Mouse (Mus musculus): ENCODE measurements at regions not wholly inside any gene's neighbourhood (a gene's known extent, or its start where the extent isn't known, plus 50 kb on each side); places are given as distances from the start of the nearest gene placed in this dataset.
A peak's percentile ranks its signal among the peaks of the same experiment; 100 is the strongest.
"Not testable (repeated sequence)": the region's sequence is repeated elsewhere in the genome, so short reads cannot be mapped to it uniquely, and the experiment has no call there.

DNA sequence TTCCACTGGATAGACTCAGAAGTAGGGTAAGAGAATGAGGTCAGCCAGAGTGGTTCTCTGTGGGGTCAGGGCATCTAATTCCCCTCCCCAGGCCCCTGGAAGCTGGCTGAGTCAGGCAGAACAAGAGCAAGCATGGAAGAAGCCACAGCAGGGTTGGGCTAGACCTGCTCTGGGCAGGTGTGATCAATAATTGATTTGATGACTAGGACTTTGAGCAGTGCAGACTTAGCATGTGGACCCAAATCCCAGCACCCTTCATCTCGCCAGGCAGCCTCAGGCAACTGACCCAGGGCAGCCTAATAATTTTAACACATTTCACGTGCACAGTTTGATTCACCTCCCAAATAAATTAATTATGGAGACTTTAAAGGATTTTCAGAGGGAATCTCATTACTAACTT, 67.2 kb downstream of the Qdpr start:
- no peak for DNase-seq

DNA sequence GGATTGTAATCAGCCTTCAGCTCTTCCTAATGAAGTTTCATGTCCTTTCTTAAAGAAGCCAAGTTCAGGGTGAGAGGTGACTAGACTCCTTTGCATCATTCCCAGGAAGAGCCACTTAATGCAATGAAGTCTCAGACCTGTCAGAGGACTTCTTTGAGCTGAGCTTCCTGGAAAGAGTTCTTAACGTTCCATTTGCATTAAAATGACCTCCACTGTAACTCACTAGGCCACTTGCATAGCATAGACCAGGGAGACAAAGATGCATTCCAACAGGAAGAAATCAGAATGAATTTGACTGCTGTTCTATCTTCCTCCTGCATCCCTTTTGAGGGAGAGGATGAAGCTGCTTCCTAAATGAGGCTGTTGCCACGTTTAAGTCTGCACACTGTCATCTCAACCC, 71.5 kb downstream of the Qdpr start:
- no peak for DNase-seq

DNA sequence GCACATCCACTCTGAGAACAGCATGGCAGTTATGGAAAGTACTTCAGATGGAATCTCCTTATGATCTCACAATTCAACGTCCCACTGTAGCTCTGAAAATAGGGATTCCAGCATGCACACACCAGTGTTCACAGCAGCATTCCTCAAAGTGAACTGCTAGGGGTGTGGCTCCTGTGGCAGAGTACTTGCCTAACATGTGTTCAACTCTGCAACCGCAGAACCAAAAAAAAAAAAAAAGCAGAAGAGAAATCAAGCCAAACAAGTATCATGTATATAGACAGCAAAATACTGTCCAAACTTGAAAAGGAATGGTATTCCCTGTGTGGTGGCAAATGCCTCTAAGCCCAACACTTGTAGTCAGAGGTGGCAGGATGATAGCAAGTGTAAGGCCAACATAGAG, 77.0 kb downstream of the Qdpr start:
- no peak for DNase-seq

DNA sequence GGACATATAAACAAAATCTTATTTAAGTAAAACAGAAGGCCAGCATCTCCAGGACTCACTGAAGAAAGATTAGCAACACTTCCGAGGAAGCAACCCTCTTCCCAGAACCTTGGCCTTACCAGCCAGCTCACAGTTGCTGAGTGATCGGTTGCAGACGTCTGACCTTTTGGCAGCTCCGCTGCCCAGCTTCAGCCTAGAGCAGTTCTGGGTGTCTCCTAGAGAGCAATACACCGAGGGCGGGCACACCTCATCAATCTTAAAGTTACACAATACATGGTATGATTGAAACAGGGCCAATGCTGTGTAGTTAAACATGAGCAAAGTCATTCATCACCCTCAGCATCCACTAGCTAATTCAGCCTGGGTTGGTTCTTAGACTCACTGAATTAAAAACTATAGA, 81.6 kb downstream of the Qdpr start:
- no peak for DNase-seq

DNA sequence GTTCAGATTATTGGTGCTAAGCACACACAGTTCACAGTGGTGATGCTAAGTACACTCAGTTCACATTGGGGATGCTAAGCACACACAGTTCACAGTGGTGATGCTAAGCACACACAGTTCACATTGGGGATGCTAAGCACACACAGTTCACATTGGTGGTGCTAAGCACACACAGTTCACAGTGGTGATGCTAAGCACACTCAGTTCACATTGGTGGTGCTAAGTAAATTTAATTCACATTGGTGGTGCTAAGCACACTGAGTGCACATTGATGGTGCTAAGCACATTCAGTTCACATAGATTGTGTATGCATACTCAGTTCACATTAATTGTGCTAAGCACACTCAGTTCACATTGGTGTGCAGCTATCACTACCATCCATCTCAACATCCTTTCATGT, 89.8 kb downstream of the Qdpr start:
- no peak for DNase-seq

DNA sequence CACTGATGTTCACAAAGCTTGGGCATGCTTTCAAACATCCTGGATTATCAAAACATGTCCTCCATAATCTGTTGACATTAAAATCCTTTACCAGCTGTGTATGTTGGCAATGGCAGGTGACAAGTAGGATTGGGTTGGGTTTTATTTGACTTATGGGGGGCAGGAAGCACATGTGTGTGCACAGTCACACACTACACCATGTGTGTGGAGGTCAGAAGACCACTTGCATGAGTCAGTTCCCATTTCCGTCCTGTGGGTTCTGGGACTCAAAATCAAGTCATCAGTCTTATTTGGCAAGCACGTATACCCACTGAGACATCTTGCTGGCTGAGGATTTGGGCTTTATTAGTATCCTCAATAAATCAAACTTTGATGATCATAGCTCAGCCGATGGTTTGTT, 109.6 kb downstream of the Qdpr start:
- no peak for DNase-seq

DNA sequence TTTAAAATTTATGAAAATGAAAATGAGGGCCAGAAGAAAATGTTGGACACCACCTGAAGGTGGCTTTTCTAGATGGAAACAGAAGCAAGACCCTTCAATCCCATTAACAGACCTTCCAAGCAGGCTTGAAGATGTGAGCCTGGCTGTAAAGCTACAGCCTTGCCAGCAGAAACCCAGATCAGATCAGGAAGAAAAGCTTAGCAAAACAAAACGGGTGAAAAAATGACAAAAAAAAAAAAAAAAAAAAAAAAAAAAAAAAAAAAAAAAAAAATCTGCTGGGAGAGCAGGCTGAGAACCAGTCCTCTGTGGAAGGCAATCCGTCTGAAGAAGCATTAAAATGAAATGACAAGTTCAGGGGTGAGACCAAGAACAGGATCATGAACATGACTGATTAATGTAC, 113.2 kb downstream of the Qdpr start:
- DNase-seq = no peak

DNA sequence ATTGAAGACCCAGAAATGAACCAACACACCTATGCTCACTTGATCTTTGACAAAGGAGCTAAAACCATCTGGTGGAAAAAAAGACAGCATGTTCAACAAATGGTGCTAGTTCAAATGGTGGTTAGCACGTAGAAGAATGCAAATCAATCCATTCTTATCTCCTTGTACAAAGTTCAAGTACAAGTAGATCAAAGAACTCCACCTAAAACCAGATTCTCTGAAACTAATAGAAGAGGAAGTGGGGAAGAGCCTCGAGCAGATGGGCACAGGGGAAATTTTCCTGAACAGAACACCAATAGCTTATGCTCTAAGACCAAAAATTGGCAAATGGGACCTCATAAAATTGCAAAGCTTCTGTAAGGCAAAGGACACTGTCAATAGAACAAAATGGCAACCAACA, 125.6 kb downstream of the Qdpr start:
- not testable (repeated sequence) for DNase-seq

DNA sequence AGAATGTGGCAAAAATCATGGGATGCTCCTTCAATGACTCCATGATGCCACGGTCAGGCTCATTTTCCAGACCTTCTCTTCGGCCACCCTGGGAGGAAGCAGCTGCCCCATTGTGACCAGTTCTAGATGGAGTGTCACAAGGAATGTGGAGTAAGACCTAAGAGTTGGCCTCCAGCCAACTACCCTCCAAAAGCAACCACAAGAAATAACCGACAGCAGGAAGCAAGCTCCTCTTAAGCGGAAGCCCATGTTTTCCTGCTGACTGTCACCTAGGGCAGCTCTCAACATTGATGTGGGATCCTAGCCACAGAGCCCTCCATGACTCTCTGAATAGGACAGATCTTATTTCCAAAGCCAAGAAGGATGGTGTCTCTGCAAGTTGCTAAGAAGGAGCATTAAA, 126.5 kb downstream of the Qdpr start:
- peak; percentile 64 for DNase-seq

DNA sequence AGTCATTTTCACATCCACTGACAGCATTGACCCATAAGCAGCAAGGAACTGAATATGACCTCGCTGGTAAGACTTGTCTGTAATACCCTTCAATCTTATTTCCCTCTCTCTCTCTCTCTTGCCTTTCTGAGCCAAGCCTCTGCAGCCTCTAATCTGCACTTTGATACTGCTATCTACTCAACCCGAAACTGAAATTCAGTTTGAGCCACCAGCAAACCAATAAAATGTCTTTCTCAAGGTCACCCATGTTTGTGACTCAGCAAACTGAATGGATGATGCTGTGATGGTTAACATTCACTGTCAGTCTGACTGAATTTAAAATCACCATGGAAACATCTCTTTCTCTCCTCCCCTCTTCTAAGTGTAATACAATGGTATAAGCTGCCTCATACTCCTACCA, 132.0 kb downstream of the Qdpr start:
- no peak for DNase-seq

DNA sequence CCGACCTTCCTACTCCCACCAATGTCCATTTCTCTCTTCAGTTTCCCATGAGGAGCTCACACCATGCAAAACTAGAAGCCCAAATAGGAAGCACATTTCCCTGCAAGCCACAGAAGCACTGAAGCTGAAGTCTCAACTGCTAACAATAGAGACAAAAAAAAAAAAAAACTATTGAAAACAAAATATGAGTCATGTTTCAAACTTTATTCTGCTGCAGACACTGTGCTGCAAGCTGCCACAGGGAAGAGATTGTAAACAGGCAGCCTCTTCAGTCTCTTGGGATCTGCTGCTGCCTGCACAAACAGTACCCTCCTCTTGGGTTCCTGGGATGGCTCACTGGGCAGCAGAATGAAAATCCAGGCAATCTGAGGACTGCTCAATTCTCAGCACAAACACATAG, 148.9 kb downstream of the Qdpr start:
- DNase-seq = no peak

DNA sequence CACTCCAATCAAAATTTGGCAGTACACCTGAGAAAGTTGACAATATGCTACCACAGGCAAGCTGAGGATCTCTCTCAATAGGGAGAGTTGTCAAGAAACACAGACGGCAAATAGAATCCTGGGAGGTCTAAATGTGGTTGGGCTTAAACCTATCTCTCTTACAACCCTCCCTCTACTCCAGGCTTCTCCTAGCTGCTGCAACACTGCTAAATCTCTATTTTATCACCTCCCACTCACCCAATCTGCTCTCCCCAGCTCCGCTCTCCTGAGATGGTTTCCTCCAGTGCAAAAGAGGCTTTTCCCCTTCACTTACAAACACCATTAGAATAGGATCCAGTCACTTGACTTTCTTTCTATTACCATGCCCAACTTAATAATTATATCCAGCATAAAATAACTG, 151.2 kb downstream of the Qdpr start:
- DNase-seq = no peak

DNA sequence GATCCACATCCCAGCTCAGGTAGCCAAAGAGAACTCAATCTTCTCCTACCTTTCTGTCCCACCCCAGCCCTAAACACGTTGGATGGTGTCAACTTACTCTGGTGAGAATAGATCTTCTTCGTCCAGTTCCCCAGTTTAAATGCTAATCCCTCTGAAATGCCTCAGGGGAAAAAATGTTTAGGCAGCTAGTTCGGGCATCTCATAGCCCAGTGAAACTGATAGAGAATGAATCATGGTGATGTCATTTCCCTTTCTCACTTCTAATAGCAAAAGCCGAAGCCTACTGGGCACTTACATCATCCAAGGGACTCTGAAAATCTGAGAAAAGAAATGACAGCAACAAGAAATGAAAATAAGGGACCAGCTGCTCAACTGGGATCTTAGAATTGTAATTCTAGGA, 154.9 kb downstream of the Qdpr start:
- DNase-seq = no peak

DNA sequence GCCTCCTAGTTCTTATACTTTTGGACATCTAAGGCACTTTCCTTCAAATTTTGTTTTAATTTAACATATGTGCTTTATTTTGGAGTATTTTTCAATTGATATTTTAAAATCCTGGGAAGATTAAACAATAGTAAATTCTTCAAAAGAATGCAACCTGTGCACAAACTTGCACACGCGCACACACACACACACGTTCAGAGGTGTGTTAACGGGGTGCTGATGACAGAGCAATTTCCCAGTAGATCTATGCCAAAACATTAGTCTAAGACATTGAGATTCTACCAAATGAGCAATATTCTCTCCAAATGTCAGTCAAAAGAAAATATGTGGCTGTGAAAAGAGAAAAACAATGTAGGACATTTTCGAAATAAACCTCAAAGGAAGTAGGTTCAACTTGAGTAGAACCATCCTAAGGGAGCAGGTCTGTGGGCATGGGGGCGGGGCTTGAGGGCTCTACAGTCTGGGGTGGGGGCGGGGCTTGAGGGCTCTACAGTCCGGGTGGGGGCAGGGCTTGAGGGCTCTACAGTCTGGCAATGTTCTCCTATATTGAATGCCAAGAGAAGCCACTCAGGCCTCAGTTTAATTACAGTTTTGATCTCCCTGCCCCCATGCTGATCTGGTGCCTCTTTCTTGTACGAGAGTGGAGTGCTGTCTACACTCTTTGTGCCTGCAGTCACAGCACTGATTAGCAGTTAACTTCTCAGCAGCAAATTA, 157.0 kb downstream of the Qdpr start:
- DNase-seq = peak; percentile 41

DNA sequence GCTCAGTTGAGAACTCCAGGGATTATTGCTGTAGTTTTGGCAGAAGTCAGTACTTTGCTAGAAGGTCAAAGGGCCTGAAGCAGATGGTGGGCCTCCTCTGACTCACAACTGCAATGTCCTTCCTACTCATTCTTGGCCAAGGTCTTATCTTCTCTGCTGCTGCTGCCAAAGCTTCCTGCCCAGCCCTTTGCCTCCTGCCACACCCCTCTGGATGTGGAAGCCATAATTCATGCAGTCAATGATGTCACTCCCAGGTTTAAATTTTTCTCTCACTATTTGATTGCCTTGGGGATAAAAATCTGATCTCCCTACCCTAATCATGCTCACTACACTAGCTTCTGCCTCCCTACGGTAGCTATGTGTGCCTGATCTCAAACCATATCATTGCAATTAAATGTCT, 157.7 kb downstream of the Qdpr start:
- DNase-seq = peak; percentile 77

DNA sequence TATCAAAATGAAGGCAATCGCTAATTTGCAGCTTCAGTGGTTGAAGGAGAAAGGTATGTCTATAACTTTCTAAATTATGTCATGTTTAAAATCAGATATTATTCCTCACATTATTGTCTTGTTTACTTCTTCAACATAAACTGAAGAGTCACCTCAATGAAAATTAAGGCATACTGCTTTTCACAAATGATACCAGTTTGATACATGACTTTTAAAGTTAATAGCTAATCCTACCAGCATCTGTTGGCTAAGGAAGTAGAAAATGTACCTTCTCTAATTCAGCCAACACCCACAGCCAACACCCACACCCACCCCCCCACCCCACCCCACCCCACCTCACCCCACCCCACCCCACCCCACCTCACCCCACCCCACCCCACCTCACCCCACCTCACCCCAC, 158.3 kb downstream of the Qdpr start:
- DNase-seq = no peak

DNA sequence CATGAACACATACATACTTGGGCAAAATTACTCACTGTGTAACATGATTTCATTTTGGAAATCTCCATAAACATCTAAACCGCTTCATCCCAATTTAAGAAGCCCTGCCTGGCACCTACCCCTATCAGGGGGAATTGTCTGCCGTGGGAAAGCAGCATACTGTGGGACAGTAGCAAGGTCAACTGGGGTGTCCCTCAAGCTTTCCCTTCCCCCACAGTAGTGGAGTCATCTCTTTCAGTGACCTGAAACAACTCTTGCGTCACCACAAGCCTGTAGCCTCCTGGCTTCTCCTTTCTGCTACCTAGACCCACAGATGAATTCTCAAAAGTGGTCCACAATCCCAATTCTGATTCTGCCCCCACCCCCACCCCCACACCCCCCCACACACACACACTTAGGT, 158.8 kb downstream of the Qdpr start:
- no peak for DNase-seq

DNA sequence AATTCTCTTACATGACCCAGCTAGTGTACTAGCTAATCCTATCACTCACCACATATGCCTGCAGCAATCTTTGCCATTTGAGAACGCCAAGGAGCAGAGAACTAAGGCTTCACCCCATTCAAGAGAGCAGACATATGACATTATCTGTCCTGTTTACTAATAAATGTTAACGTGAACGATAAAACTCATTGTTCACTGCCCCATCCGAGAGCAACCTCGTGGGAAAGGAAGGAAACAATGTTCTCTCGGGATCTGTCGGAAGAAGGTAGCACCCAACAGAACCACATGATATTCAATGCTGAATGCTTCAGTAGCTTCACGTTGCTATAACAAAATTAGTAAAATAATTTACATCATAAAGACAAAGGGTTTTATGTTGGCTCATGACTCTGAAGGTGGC, 163.6 kb downstream of the Qdpr start:
- no peak for DNase-seq

DNA sequence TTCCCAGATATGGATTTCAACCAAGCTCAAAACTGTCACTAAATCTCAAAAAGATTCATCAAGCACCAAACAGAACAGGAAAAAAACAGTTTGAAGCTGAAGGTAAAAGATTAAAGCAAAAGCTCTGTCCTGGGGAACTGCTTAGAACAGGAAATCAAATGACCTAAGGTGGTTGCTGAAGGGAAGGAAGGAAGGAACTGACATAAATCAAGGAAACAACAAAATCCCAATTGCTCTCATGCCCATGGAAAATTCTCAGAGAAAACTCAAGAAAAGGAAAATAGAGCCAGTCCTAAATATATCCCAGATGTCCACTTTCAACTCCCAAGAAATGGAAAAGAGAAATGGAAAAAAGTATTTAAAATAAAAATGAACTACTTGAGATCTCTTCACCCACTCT, 165.4 kb downstream of the Qdpr start:
- DNase-seq = no peak

DNA sequence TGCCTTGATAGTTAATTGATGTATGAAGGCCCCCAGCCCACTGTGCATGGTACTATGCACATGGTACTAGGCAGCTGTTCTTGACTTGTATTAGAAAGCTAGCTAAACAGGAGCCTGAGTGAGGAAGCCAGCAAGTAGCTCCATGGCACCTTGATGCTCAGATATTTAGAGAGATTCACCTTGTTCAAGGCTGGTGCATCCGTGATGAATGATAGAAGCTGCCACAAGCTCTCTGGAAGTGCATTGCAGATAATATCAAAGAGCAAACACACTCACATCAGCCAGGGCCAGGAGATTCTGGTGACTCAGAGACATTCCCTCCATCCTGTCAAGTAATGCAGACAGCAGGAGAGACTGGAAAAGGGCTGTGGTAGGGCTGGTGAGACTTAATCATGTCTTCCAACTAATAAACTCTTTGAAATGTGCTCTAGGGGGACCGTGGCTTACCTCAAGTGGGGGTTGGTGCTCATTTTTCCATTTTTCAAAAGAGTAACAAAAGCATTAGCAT, 166.1 kb downstream of the Qdpr start:
- DNase-seq = no peak

DNA sequence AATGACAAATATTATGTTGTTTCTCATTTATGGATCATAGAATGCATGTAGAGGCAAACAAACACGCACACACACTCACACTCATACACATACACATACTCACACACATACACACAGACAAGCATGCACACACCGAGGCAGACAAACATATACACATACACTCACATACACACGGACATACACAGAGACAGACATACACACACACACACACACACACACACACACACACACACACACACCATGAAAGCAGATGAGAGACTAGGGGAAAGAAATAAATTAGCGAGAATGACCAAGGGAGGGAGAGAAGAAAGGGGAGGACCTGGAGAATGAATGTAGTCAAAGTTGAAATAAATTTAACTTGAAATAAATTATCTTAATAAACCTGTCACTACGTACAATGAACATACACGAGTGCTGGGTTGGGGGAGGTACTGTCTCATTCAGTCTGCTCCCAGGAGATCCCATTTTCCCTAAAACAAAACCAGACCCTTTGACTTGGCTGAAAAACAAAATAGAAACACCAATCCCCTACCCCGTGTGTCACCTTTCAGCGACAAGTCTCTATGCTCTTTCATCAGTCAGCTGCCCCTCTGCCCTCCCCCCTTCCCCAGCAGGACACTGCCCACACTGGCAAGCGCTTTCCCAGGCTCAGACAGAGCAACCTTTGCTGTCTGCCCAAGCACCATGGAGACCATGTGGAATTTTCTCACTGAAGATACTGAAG, 167.7 kb downstream of the Qdpr start:
- no peak for DNase-seq

DNA sequence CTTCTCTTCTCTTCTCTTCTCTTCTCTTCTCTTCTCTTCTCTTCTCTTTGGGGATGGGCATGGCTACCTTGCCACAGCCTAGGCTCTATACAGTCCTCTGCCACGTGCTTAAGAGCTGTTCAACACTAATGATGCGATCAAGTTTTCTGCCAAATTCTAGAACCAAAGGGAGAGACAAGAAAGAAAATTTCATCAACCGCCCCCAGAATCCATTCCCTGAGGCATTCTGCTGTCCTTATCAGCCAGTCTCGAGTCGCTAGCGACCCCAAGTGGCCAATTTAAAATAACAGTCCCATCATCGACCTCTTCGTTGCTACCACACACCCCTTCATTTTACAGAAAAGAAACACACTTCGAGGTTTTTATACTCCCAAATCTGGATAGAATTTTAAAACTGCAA, 171.5 kb downstream of the Qdpr start:
- DNase-seq = peak; percentile 93

DNA sequence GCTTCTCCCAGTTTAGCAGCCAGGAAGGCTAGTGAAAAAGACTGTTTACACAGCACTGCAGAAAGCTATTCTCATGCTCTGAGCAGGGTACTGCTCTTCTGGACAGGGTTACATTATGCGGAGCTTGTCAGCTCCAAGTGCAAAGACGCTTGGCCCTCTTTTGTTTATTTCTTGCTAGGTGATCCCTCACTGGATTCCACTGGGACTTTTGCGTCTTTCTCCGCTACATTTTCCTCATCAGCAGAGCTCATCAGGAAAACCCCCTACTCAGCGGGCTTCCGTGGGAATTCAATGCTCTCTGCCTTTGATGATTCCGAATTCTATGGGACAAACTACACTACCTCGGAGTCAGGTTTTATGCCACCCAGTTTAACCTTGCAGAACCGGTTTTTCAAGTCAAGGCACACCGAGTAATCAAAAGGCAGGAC, 172.0 kb downstream of the Qdpr start:
- DNase-seq = peak; percentile 22

DNA sequence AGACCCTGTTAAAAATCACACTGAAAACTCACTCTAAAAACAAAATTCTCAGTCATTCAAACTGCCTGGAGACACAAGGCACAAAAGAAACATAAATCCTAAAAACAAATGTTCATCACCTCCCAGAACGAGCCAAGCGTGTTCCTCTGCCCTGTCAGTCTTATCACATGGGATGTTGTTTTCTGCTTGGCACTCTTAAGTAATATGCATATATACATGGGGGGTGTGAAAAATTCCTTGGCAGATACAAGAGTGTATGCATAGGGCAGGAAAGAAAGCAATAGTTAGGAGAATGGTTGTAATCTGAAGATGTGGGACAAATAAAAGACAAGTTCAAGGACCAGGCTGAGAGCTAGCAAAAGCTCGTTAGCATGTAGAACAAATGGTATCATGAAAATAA, 179.4 kb downstream of the Qdpr start:
- no peak for DNase-seq

DNA sequence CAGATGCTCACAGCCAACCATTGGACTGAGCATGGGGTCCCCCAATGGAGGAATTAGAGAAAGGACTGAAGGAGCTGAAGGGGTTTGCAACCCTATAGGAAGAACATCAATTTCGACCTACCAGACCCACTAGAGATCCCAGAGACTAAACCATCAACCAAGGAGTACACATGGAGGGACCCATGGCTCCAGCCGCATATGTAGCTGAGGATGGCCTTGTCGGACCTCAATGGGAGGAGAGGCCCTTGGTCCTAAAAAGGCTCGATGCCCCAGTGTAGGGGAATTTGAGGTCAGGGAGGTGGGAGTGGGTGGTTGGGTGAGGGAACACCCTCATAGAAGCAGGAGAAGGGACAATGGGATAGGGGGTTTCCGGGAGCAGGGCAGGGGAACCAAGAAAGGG, 180.6 kb downstream of the Qdpr start:
- no peak for DNase-seq
